In the genomic region with DNA sequence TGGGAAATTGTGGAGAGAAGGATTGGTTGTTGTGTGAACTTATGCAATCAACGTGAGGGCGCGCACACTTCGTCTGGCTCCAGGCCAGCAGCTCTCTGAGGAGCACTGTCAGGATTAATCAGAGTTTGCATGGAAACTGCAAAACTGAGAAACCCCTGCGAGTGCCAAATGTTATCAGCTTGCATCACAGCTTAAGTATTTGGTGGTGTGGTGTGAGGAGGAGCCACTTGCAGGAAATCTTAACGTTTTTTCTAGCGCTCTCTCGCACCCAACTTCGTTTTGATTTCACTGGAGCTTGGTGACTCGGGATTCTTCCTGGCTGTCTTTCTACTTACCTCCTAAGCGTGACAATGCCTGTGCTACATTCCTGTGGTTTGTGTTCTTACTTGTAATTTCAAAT, we compare ENCODE assay signal across 8 mouse cellular contexts.
A peak's percentile ranks its signal among the peaks of the same experiment; 100 is the strongest.
DNase-seq lines count a peak whose midpoint lies in the region; TF ChIP-seq lines count a peak whose summit lies in the region.

No protein-coding gene starts in this region.

- no peak overlapping the region for H3K4me3 ChIP-seq in C2C12 (ENCODE audit: insufficient read depth, poor library complexity, severe bottlenecking)
- no peak overlapping the region for H3K4me3 ChIP-seq in thymus, adult 2 months (ENCODE audit: control insufficient read depth, insufficient read depth, low read length)

- H3K4me1 ChIP-seq in thymus, adult 2 months (replicated peaks; ENCODE audit: control insufficient read depth, insufficient read depth, low read length), result no peaks in the 10 kb centered on the region

- DNase-seq in cerebellum, postnatal 25 days, result peak; percentile 27 to 52
- DNase-seq in cerebellum, adult 11-12 months, result no peak
- DNase-seq in gastrocnemius, postnatal 14 days, result peak; percentile 54
- DNase-seq in layer of hippocampus, postnatal 10 days (ENCODE audit: low spot score in 2 of 2), result peak; percentile 17 to 36
- peak; percentile 50 for DNase-seq in right cerebral cortex, postnatal 14 days
- no peak for DNase-seq in thymus, adult 2 months
- no peak for DNase-seq in thymus, adult 18-20 months

- no peaks in the 10 kb centered on the region for H3K36me3 ChIP-seq in C2C12 (ENCODE audit: control insufficient read depth, insufficient read depth)
- H3K36me3 ChIP-seq in thymus, adult 2 months (ENCODE audit: control insufficient read depth, insufficient read depth, low read length), result no peaks in the 10 kb centered on the region

- intact Hi-C loops in gastrocnemius, postnatal 14 days (cut with DNase I; ENCODE audit: low total_unique reads), result no loop called here

- TF ChIP-seq POLR2A in thymus, adult 2 months (IDR thresholded peaks at IDR 0.05; ENCODE audit: control insufficient read depth, extremely low read depth, insufficient read depth, low read length, poor library complexity), result no peak

- H3K79me2 ChIP-seq in C2C12 (ENCODE audit: control insufficient read depth, insufficient read depth), result no peaks in the 10 kb centered on the region

- no peak overlapping the region for H3ac ChIP-seq in C2C12 (ENCODE audit: control insufficient read depth, insufficient read length, low read depth)

- H3K27ac ChIP-seq in thymus, adult 2 months (ENCODE audit: control insufficient read depth, insufficient read depth, low read length), result no peak overlapping the region

- WGBS in thymus, adult 2 months, result 76% methylated on average over 11 of the region's 11 CpGs

- H3K79me3 ChIP-seq in C2C12 (ENCODE audit: low read depth), result no peaks in the 10 kb centered on the region

- no peaks in the 10 kb centered on the region for H3K27me3 ChIP-seq in C2C12 (ENCODE audit: control insufficient read depth, insufficient read depth, insufficient read length)
- no peaks in the 10 kb centered on the region for H3K27me3 ChIP-seq in thymus, adult 2 months (ENCODE audit: control insufficient read depth, insufficient read depth, low read length)

- no peak for TF ChIP-seq CTCF in C2C12 (IDR thresholded peaks at IDR 0.05; ENCODE audit: control insufficient read depth, insufficient read depth, insufficient read length)
- TF ChIP-seq CTCF in thymus, adult 2 months (IDR thresholded peaks at IDR 0.05; ENCODE audit: borderline replicate concordance, control insufficient read depth, extremely low read depth, insufficient read depth, low read length, poor library complexity), result no peak

TF ChIP-seq in C2C12, 6 proteins besides CTCF, POLR2A, EP300 and RAD21:
- TF ChIP-seq FOSL1 (IDR thresholded peaks at IDR 0.05; ENCODE audit: insufficient read depth, low read length, poor library complexity, severe bottlenecking), result no peak
- TF ChIP-seq MYOG (IDR thresholded peaks at IDR 0.05; ENCODE audit: control insufficient read depth, extremely low read depth, insufficient read length), result no peak
- TF ChIP-seq MAX (IDR thresholded peaks at IDR 0.05), result no peak
- peak; percentile 74 for TF ChIP-seq CEBPB (IDR thresholded peaks at IDR 0.05; ENCODE audit: low read depth)
TF ChIP-seq in C2C12: peak in this region for 1.

Comparison
In these comparisons a context has a peak if more than half of its experiments do, and no peak if none do; other contexts are left out.
1. DNase-seq: peak in cerebellum, postnatal 25 days (2 of 2), gastrocnemius, postnatal 14 days (single experiment), layer of hippocampus, postnatal 10 days (2 of 2) and right cerebral cortex, postnatal 14 days (single experiment); none in cerebellum, adult 11-12 months (single experiment), thymus, adult 2 months (single experiment) and thymus, adult 18-20 months (0 of 2).